Mouse (Mus musculus): ENCODE results near the gene Siah1a.

GRCm38 (mm10) chr8:86745935-86746441 lies 254 bp upstream of the Siah1a start:
- no peak for TF ChIP-seq CTCF (IDR thresholded peaks at IDR 0.05; ENCODE audit: low read depth, low read length)
- TF ChIP-seq POLR2A (IDR thresholded peaks at IDR 0.05; ENCODE audit: extremely low read depth, insufficient read depth, low read length), result peak; percentile 23; the same call in 1 of the 2 replicates

Measured in liver, adult 2 months (tissue).